Mouse (Mus musculus): ENCODE results near the gene Gins1. TPM values are rescaled to one million over a fixed set of nuclear protein-coding genes. Genes with fewer than 3 reads are reported as not detected.

Gins1 gene
- polyA plus RNA-seq, 1 experiment from 2014 or later: 62.8 TPM

GRCm38 (mm10) chr2:150884075-150884778, 21.0 kb upstream of the Gins1 start:
- Histone ChIP-seq H3K4me1 (ENCODE audit: control insufficient read depth, insufficient read depth, low read length) (no peaks in the 10 kb centered on the region), H3K27ac (ENCODE audit: low read depth, low read length) (no peak overlapping the region), H3K9me3 (ENCODE audit: control insufficient read depth, low read length) (no peaks in the 10 kb centered on the region), H3K27me3 (ENCODE audit: control insufficient read depth, insufficient read depth, low read length) (no peaks in the 10 kb centered on the region), H3K4me3 (ENCODE audit: low read length) (no peak overlapping the region), H3K9ac (ENCODE audit: low read depth, low read length) (no peak overlapping the region), H3K36me3 (ENCODE audit: control insufficient read depth, insufficient read depth, low read length) (no peaks in the 10 kb centered on the region), H3K4me2 (replicated peaks; ENCODE audit: low read depth, low read length) (no peak overlapping the region)
- WGBS: 89% methylated on average over 8 of the region's 8 CpGs
- ATAC-seq (ENCODE audit: low FRiP score, low TSS enrichment): peak; percentile 16; the same call in 1 of the 2 replicates

GRCm38 (mm10) chr2:150884779-150885110, 20.5 kb upstream of the Gins1 start:
- 88% methylated on average over 1 of the region's 1 CpGs for WGBS
- Histone ChIP-seq H3K4me1 (ENCODE audit: control insufficient read depth, insufficient read depth, low read length) (no peaks in the 10 kb centered on the region), H3K9ac (ENCODE audit: low read depth, low read length) (no peak overlapping the region), H3K4me3 (ENCODE audit: low read length) (no peak overlapping the region), H3K9me3 (ENCODE audit: control insufficient read depth, low read length) (no peaks in the 10 kb centered on the region), H3K27ac (ENCODE audit: low read depth, low read length) (no peak overlapping the region), H3K27me3 (ENCODE audit: control insufficient read depth, insufficient read depth, low read length) (no peaks in the 10 kb centered on the region), H3K4me2 (replicated peaks; ENCODE audit: low read depth, low read length) (no peak overlapping the region), H3K36me3 (ENCODE audit: control insufficient read depth, insufficient read depth, low read length) (no peaks in the 10 kb centered on the region)
- peak; percentile 39; the same call in 1 of the 2 replicates for ATAC-seq (ENCODE audit: low FRiP score, low TSS enrichment)

- no peak overlapping the region for H3K27ac ChIP-seq (ENCODE audit: low read depth, low read length)
- H3K36me3 ChIP-seq (ENCODE audit: control insufficient read depth, insufficient read depth, low read length): no peaks in the 10 kb centered on the region
- no peak overlapping the region for H3K4me2 ChIP-seq (replicated peaks; ENCODE audit: low read depth, low read length)
- WGBS: 85% methylated on average over 1 of the region's 1 CpGs
- H3K9ac ChIP-seq (ENCODE audit: low read depth, low read length): no peak overlapping the region
- no peaks in the 10 kb centered on the region for H3K9me3 ChIP-seq (ENCODE audit: control insufficient read depth, low read length)
- ATAC-seq (ENCODE audit: low FRiP score, low TSS enrichment): no peak
- no peak overlapping the region for H3K4me3 ChIP-seq (ENCODE audit: low read length)
- H3K4me1 ChIP-seq (ENCODE audit: control insufficient read depth, insufficient read depth, low read length): no peaks in the 10 kb centered on the region
- no peaks in the 10 kb centered on the region for H3K27me3 ChIP-seq (ENCODE audit: control insufficient read depth, insufficient read depth, low read length)
These were observed 19.4 kb upstream of the Gins1 start for GRCm38 (mm10) chr2:150885814-150886213.

GRCm38 (mm10) chr2:150886315-150886714, 18.9 kb upstream of the Gins1 start:
- ATAC-seq (ENCODE audit: low FRiP score, low TSS enrichment): no peak

GRCm38 (mm10) chr2:150887370-150887769, 17.8 kb upstream of the Gins1 start:
- Histone ChIP-seq H3K36me3 (ENCODE audit: control insufficient read depth, insufficient read depth, low read length) (no peaks in the 10 kb centered on the region), H3K9ac (ENCODE audit: low read depth, low read length) (no peak overlapping the region), H3K27me3 (ENCODE audit: control insufficient read depth, insufficient read depth, low read length) (no peaks in the 10 kb centered on the region), H3K9me3 (ENCODE audit: control insufficient read depth, low read length) (no peaks in the 10 kb centered on the region), H3K4me1 (ENCODE audit: control insufficient read depth, insufficient read depth, low read length) (no peaks in the 10 kb centered on the region), H3K27ac (ENCODE audit: low read depth, low read length) (no peak overlapping the region), H3K4me2 (replicated peaks; ENCODE audit: low read depth, low read length) (no peak overlapping the region), H3K4me3 (ENCODE audit: low read length) (no peak overlapping the region)
- no peak for ATAC-seq (ENCODE audit: low FRiP score, low TSS enrichment)
- WGBS: 87% methylated on average over 2 of the region's 2 CpGs

More at GRCm38 (mm10) chr2:150886315-150886714, 18.9 kb upstream of the Gins1 start:
- H3K9me3 ChIP-seq (ENCODE audit: control insufficient read depth, low read length): no peaks in the 10 kb centered on the region
- no peak overlapping the region for H3K27ac ChIP-seq (ENCODE audit: low read depth, low read length)
- H3K4me3 ChIP-seq (ENCODE audit: low read length): no peak overlapping the region
- no peaks in the 10 kb centered on the region for H3K27me3 ChIP-seq (ENCODE audit: control insufficient read depth, insufficient read depth, low read length)
- H3K4me2 ChIP-seq (replicated peaks; ENCODE audit: low read depth, low read length): no peak overlapping the region
- no peaks in the 10 kb centered on the region for H3K4me1 ChIP-seq (ENCODE audit: control insufficient read depth, insufficient read depth, low read length)
- H3K36me3 ChIP-seq (ENCODE audit: control insufficient read depth, insufficient read depth, low read length): no peaks in the 10 kb centered on the region
- H3K9ac ChIP-seq (ENCODE audit: low read depth, low read length): no peak overlapping the region

- Histone ChIP-seq H3K27ac (ENCODE audit: low read depth, low read length) (no peak overlapping the region), H3K9ac (ENCODE audit: low read depth, low read length) (no peak overlapping the region), H3K36me3 (ENCODE audit: control insufficient read depth, insufficient read depth, low read length) (no peaks in the 10 kb centered on the region; the same call in 1 of the 2 replicates), H3K4me2 (replicated peaks; ENCODE audit: low read depth, low read length) (no peak overlapping the region), H3K4me3 (ENCODE audit: low read length) (no peak overlapping the region), H3K4me1 (ENCODE audit: control insufficient read depth, insufficient read depth, low read length) (no peaks in the 10 kb centered on the region), H3K27me3 (ENCODE audit: control insufficient read depth, insufficient read depth, low read length) (no peaks in the 10 kb centered on the region), H3K9me3 (ENCODE audit: control insufficient read depth, low read length) (no peaks in the 10 kb centered on the region)
- 91% methylated on average over 2 of the region's 2 CpGs for WGBS
- no peak for ATAC-seq (ENCODE audit: low FRiP score, low TSS enrichment)
These were observed 10.5 kb upstream of the Gins1 start for GRCm38 (mm10) chr2:150894617-150895267.

- Histone ChIP-seq H3K27me3 (ENCODE audit: control insufficient read depth, insufficient read depth, low read length) (no peaks in the 10 kb centered on the region), H3K4me3 (ENCODE audit: low read length) (no peak overlapping the region), H3K4me1 (ENCODE audit: control insufficient read depth, insufficient read depth, low read length) (no peaks in the 10 kb centered on the region), H3K9ac (ENCODE audit: low read depth, low read length) (no peak overlapping the region), H3K27ac (ENCODE audit: low read depth, low read length) (no peak overlapping the region), H3K36me3 (ENCODE audit: control insufficient read depth, insufficient read depth, low read length) (no peaks in the 10 kb centered on the region; the same call in 1 of the 2 replicates), H3K4me2 (replicated peaks; ENCODE audit: low read depth, low read length) (no peak overlapping the region), H3K9me3 (ENCODE audit: control insufficient read depth, low read length) (no peaks in the 10 kb centered on the region)
- 78% methylated on average over 7 of the region's 7 CpGs for WGBS
- no peak for ATAC-seq (ENCODE audit: low FRiP score, low TSS enrichment)
These were observed 9.4 kb upstream of the Gins1 start for GRCm38 (mm10) chr2:150895691-150896252.

- no peak overlapping the region for H3K27ac ChIP-seq (ENCODE audit: low read depth, low read length)
- H3K27me3 ChIP-seq (ENCODE audit: control insufficient read depth, insufficient read depth, low read length): no peaks in the 10 kb centered on the region
- H3K4me2 ChIP-seq (replicated peaks; ENCODE audit: low read depth, low read length): no peak overlapping the region
- H3K4me3 ChIP-seq (ENCODE audit: low read length): no peak overlapping the region
- H3K4me1 ChIP-seq (ENCODE audit: control insufficient read depth, insufficient read depth, low read length): peaks cover 9% of the 10 kb centered on the region; the same call in 1 of the 2 replicates
- H3K36me3 ChIP-seq (ENCODE audit: control insufficient read depth, insufficient read depth, low read length): no peaks in the 10 kb centered on the region; the same call in 1 of the 2 replicates
- ATAC-seq (ENCODE audit: low FRiP score, low TSS enrichment): no peak
- 87% methylated on average over 6 of the region's 6 CpGs for WGBS
- no peak overlapping the region for H3K9ac ChIP-seq (ENCODE audit: low read depth, low read length)
- no peaks in the 10 kb centered on the region for H3K9me3 ChIP-seq (ENCODE audit: control insufficient read depth, low read length)
These were observed 4.9 kb upstream of the Gins1 start for GRCm38 (mm10) chr2:150900341-150900740.

GRCm38 (mm10) chr2:150902347-150902746, 2.9 kb upstream of the Gins1 start:
- ATAC-seq (ENCODE audit: low FRiP score, low TSS enrichment): no peak
- Histone ChIP-seq H3K9ac (ENCODE audit: low read depth, low read length) (no peak overlapping the region), H3K9me3 (ENCODE audit: control insufficient read depth, low read length) (no peaks in the 10 kb centered on the region), H3K4me3 (ENCODE audit: low read length) (no peak overlapping the region), H3K27me3 (ENCODE audit: control insufficient read depth, insufficient read depth, low read length) (no peaks in the 10 kb centered on the region), H3K36me3 (ENCODE audit: control insufficient read depth, insufficient read depth, low read length) (no peaks in the 10 kb centered on the region; the same call in 1 of the 2 replicates), H3K27ac (ENCODE audit: low read depth, low read length) (no peak overlapping the region), H3K4me1 (ENCODE audit: control insufficient read depth, insufficient read depth, low read length) (peaks cover 9% of the 10 kb centered on the region; the same call in 1 of the 2 replicates), H3K4me2 (replicated peaks; ENCODE audit: low read depth, low read length) (no peak overlapping the region)
- WGBS: 92% methylated on average over 8 of the region's 8 CpGs

Data from kidney, embryonic 14.5 days (tissue).